Mouse (Mus musculus): ENCODE data around the gene Sh3bp2. TPM values are rescaled to one million over a fixed set of nuclear protein-coding genes. Genes with fewer than 3 reads are reported as not detected.

Sh3bp2 gene
- total and polyA plus RNA-seq, 3 experiments, result 7.9 to 12.0 TPM; not detected in 1

DNA sequence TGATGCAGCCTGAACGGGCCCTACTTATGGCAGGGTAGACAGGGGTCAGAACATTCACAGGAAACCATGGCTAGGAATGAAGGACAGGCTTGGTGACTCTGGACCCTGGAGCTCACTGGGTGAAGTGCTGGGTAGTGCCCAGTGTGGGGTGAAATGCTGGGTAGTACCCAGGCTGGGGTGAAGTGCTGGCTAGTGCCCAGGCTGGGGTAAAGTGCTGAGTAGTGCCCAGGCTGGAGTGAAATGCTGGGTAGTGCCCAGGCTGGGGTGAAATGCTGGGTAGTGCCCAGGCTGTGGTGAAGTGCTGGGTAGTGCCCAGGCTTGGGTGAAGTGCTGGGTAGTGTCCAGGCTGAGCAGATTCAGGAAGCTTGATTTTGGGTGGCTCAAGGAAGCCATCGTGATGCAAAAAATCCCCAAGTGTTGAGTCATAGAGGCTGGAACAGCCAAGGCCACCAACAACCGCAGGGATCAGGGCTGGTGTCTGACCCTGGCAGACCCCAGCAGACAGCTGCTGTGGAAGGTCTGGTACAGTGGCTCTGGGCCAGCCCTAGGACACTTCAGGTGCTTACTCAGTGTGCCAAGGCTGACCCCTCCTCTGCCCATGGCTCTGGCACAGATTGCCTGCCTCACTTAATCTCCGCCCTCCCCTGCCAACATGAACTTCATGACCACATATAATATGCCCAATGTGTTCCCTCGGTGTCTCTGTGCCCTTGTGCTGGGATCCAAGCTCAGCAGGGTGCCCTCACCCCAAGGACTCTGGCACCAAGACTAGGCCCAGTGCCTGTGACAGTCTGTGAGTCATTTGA lies 9.3 kb downstream of the Sh3bp2 start:
- H3K36me3 ChIP-seq (ENCODE audit: control insufficient read depth in 1 of 2, insufficient read depth in 2 of 2, low read length in 2 of 2), result no peaks in the 10 kb centered on the region
- H3K27me3 ChIP-seq (ENCODE audit: control insufficient read depth in 1 of 2, insufficient read depth in 2 of 2, low read length in 2 of 2), result no peaks in the 10 kb centered on the region
- H3K9me3 ChIP-seq (replicated peaks; ENCODE audit: insufficient read depth, low read length), result no peaks in the 10 kb centered on the region
- no peak overlapping the region for H3K9ac ChIP-seq (ENCODE audit: control insufficient read depth, low read depth, low read length, poor library complexity, severe bottlenecking)
- no peak for DNase-seq (ENCODE audit: low read depth, low spot score)
- H3K4me3 ChIP-seq (ENCODE audit: control insufficient read depth in 1 of 2, insufficient read depth in 1 of 2, low read depth in 2 of 2, low read length in 2 of 2), result no peak overlapping the region
- no peak overlapping the region for H3K27ac ChIP-seq (ENCODE audit: control insufficient read depth, low read depth, low read length)
- no peaks in the 10 kb centered on the region for H3K79me2 ChIP-seq (ENCODE audit: control insufficient read depth, insufficient read depth, low read length, poor library complexity)
- H3K4me1 ChIP-seq (ENCODE audit: control insufficient read depth in 1 of 2, insufficient read depth in 2 of 2, low read length in 2 of 2), result no peaks in the 10 kb centered on the region
- TF ChIP-seq TBP (IDR thresholded peaks at IDR 0.05; ENCODE audit: low read depth, low read length) (no peak), USF1 (IDR thresholded peaks at IDR 0.05; ENCODE audit: low read depth, low read length) (no peak), GABPA (IDR thresholded peaks at IDR 0.05; ENCODE audit: low read depth, low read length) (no peak), CHD1 (IDR thresholded peaks at IDR 0.05; ENCODE audit: low read depth, low read length) (no peak), ETS1 (IDR thresholded peaks at IDR 0.05; ENCODE audit: low read depth, low read length) (no peak), MYC (IDR thresholded peaks at IDR 0.05; ENCODE audit: low read depth, low read length) (no peak), POLR2A (IDR thresholded peaks at IDR 0.05; ENCODE audit: control insufficient read depth in 1 of 2, insufficient read depth in 1 of 2, low read depth in 1 of 2, low read length in 2 of 2, poor library complexity in 1 of 2) (no peak), GATA1 (IDR thresholded peaks at IDR 0.05; ENCODE audit: low read depth, low read length) (no peak), MYB (IDR thresholded peaks at IDR 0.05; ENCODE audit: low read depth, low read length) (no peak), TCF12 (IDR thresholded peaks at IDR 0.05; ENCODE audit: low read depth, low read length) (no peak), USF2 (IDR thresholded peaks at IDR 0.05; ENCODE audit: borderline replicate concordance in 1 of 2, insufficient read depth in 1 of 2, low read depth in 1 of 2, low read length in 2 of 2) (no peak)

DNA sequence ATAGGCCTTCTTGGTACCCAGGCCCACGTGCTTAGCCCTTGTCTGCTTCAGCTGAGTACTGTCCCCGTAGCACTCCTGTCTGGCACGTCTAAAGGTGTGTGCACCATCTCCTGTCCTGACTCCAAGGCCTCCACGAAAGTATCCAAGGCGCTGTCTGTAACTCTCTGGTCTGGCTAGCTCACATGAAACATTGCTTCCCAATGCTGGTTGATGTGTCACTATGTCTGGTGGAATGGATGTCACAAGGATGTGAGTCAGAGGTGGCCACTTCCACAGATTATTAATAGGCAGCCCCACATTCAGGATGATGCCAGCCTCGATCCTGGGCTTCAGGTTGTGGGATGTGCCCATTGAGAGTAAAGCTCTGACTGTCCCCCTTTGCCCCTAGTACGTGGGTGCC lies 10.2 kb downstream of the Sh3bp2 start:
- H3K9ac ChIP-seq (ENCODE audit: control insufficient read depth, low read depth, low read length, poor library complexity, severe bottlenecking), result no peak overlapping the region
- H3K27me3 ChIP-seq (ENCODE audit: control insufficient read depth in 1 of 2, insufficient read depth in 2 of 2, low read length in 2 of 2), result no peaks in the 10 kb centered on the region
- no peak overlapping the region for H3K27ac ChIP-seq (ENCODE audit: control insufficient read depth, low read depth, low read length)
- H3K36me3 ChIP-seq (ENCODE audit: control insufficient read depth in 1 of 2, insufficient read depth in 2 of 2, low read length in 2 of 2), result no peaks in the 10 kb centered on the region
- no peak overlapping the region for H3K4me3 ChIP-seq (ENCODE audit: control insufficient read depth in 1 of 2, insufficient read depth in 1 of 2, low read depth in 2 of 2, low read length in 2 of 2)
- TF ChIP-seq TAL1 (IDR thresholded peaks at IDR 0.05; ENCODE audit: low read length) (no peak), USF1 (IDR thresholded peaks at IDR 0.05; ENCODE audit: low read depth, low read length) (no peak), HCFC1 (IDR thresholded peaks at IDR 0.05; ENCODE audit: low read depth, low read length) (no peak), MAZ (IDR thresholded peaks at IDR 0.05; ENCODE audit: low read depth, low read length) (no peak), CHD1 (IDR thresholded peaks at IDR 0.05; ENCODE audit: low read depth, low read length) (no peak), EP300 (IDR thresholded peaks at IDR 0.05; ENCODE audit: low read depth in 1 of 2, low read length in 2 of 2) (no peak), MAFK (IDR thresholded peaks at IDR 0.05; ENCODE audit: borderline replicate concordance, low read depth, low read length) (no peak), RAD21 (IDR thresholded peaks at IDR 0.05; ENCODE audit: low read depth, low read length) (no peak), GATA1 (IDR thresholded peaks at IDR 0.05; ENCODE audit: low read depth, low read length) (no peak)
- H3K4me1 ChIP-seq (ENCODE audit: control insufficient read depth in 1 of 2, insufficient read depth in 2 of 2, low read length in 2 of 2), result no peaks in the 10 kb centered on the region
- H3K79me2 ChIP-seq (ENCODE audit: control insufficient read depth, insufficient read depth, low read length, poor library complexity), result no peaks in the 10 kb centered on the region
- H3K9me3 ChIP-seq (replicated peaks; ENCODE audit: insufficient read depth, low read length), result no peaks in the 10 kb centered on the region
- no peak for DNase-seq (ENCODE audit: low read depth, low spot score)

Data from MEL (cell line).